Mouse (Mus musculus): ENCODE data around the gene Fam161a.

DNA sequence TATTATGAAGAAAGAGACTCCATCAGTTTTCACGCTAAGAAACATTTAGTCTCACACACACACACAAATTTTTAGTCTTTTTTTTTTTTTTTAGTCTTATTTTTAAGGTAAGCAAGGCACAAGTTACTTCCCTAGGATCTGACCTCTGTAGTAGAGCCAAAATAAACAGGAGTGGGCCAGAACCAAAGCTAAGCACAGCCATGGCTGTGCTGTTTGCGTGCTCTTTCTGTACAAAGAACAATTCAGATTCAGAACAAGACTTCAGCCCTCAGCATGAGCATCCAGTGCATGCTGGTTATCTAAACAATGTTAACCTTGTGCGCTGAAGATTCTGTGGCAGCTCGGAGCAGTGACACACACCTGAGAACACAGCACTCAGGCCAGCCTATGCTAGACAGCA, 42.9 kb upstream of the Fam161a start:
- TF ChIP-seq FLI1 (IDR thresholded peaks at IDR 0.05; ENCODE audit: low read length): no peak
- no peak for TF ChIP-seq GATA1 (IDR thresholded peaks at IDR 0.05; ENCODE audit: borderline replicate concordance, low read length)
